Mouse (Mus musculus) hindbrain, postnatal 0 days (tissue): ENCODE data around the gene Ankfn1. TPM values are rescaled to one million over a fixed set of nuclear protein-coding genes. Genes with fewer than 3 reads are reported as not detected.

ENCODE experiments used
- ATAC-seq: fragments of 200-750 bp; cut with Nextera tagmentation; 2 replicates; pipeline ENCODE4 v1.8.0; 2017; ENCODE audit warnings: mild to moderate bottlenecking, moderate TSS enrichment, moderate library complexity
- DNase-seq: peaks from one replicate; pipeline ENCODE4 v3.0.0-alpha.2; 2015; ENCODE audit warnings: low spot score
- H3K27ac ChIP-seq: fragments of 300-500 bp; sonication (generic); 2 replicates; pipeline ENCODE4 v1.5.1; 2014; ENCODE audit warnings: mild to moderate bottlenecking
- H3K27me3 ChIP-seq: fragments of 300-500 bp; sonication (generic); 2 replicates; pipeline ENCODE4 v1.6.1; 2014; ENCODE audit warnings: low read length, mixed read lengths; ENCODE audit not compliant: insufficient read depth
- H3K36me3 ChIP-seq: fragments of 300-500 bp; sonication (generic); 2 replicates; pipeline ENCODE4 v1.6.1; 2014; ENCODE audit warnings: low read length, mixed read lengths; ENCODE audit not compliant: insufficient read depth
- H3K4me1 ChIP-seq: fragments of 300-500 bp; sonication (generic); 2 replicates; pipeline ENCODE4 v1.6.1; 2014; ENCODE audit warnings: antibody characterized with exemption, low read length, mixed read lengths; ENCODE audit not compliant: insufficient read depth
- H3K4me2 ChIP-seq: fragments of 300-500 bp; sonication (generic); 2 replicates; pipeline ENCODE4 v1.6.1; 2014; ENCODE audit warnings: low read depth, mild to moderate bottlenecking, low read length, moderate library complexity, mixed read lengths
- H3K4me3 ChIP-seq: fragments of 300-500 bp; sonication (generic); 2 replicates; pipeline ENCODE4 v1.5.1; 2014; ENCODE audit warnings: low read length
- H3K9ac ChIP-seq: fragments of 300-500 bp; sonication (generic); replicated peaks from 2 replicates; pipeline ENCODE4 v1.6.1; 2014; ENCODE audit warnings: mild to moderate bottlenecking, low read length, moderate library complexity, mixed read lengths
- H3K9me3 ChIP-seq: fragments of 300-500 bp; sonication (generic); 2 replicates; pipeline ENCODE4 v1.6.1; 2016; ENCODE audit warnings: low read length, mixed read lengths
- CTCF ChIP-seq: IDR thresholded peaks from 2 replicates; pipeline ENCODE4 v1.5.1; 2016; ENCODE audit warnings: antibody characterized with exemption, control low read depth, low read depth
- WGBS: fragments of 180-500 bp; shearing (Covaris S2); extraction: QIAGEN DNeasy Blood & Tissue Kit; methylation state at CpG from one replicate; pipeline ENCODE4 v1.1.7; 2014; 5-methylcytosine and 5-hydroxymethylcytosine counted together
- polyA plus RNA-seq: library from polyadenylated mRNA; unstranded; fragments of >200 nt; fragmentation: Nextera tagmentation; extraction: Ambion mirVana; gene quantifications from 2 replicates; pipeline ENCODE4 v1.2.1, GENCODE M21; 2015
- total RNA-seq: library from RNA; depleted of rRNA; stranded (reverse); fragments of >200 nt; gene quantifications from 2 replicates; pipeline ENCODE4 v1.2.3, GENCODE M21; 2014

Gene Ankfn1
- total and polyA plus RNA-seq, 2 experiments from 2014 or later: 3.0 to 17.6 TPM

- ATAC-seq: no peak
- DNase-seq: no peak
- Histone ChIP-seq H3K27ac (no peak overlapping the region), H3K4me2 (no peak overlapping the region), H3K9ac (no peak overlapping the region), H3K9me3 (no peaks in the 10 kb centered on the region), H3K27me3 (no peaks in the 10 kb centered on the region), H3K4me3 (no peak overlapping the region), H3K4me1 (no peaks in the 10 kb centered on the region), H3K36me3 (no peaks in the 10 kb centered on the region)
- no peak for TF ChIP-seq CTCF
- WGBS: 78% methylated on average over 6 of the region's 6 CpGs
Observed at GRCm38 (mm10) chr11:89579826-89580225, 197.6 kb downstream of the Ankfn1 start.

DNA sequence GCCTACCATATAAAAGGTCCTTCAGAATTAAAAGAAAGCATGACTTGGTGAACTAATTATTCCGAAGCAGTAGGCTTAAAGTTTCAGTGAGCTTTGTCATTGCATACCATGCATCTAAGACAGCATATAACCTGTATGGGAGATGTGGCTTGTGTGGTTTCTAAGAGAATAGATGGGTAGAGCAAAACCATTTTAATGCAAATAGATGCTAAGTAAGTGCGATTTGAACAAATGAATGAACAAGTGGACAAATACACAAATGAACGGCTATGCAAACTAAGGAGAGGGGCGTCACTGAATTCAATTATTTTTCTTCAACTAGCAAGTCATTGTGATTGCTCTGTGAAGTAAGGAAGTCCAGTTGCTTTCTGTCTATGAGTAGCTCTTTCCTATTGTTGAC lies 198.3 kb downstream of the Ankfn1 start:
- Histone ChIP-seq H3K27ac (no peak overlapping the region), H3K4me1 (no peaks in the 10 kb centered on the region), H3K36me3 (no peaks in the 10 kb centered on the region), H3K9me3 (no peaks in the 10 kb centered on the region), H3K4me3 (no peak overlapping the region), H3K9ac (no peak overlapping the region), H3K27me3 (no peaks in the 10 kb centered on the region), H3K4me2 (no peak overlapping the region)
- DNase-seq (no peak), ATAC-seq (no peak)
- TF ChIP-seq CTCF: no peak
- WGBS: 62% methylated on average over 4 of the region's 4 CpGs

GRCm38 (mm10) chr11:89574269-89574838 lies 203.1 kb downstream of the Ankfn1 start:
- no peak overlapping the region for H3K27ac ChIP-seq
- H3K9ac ChIP-seq: no peak overlapping the region
- DNase-seq: no peak
- H3K27me3 ChIP-seq: no peaks in the 10 kb centered on the region
- H3K9me3 ChIP-seq: no peaks in the 10 kb centered on the region
- TF ChIP-seq CTCF: no peak
- WGBS: 74% methylated on average over 11 of the region's 11 CpGs
- no peaks in the 10 kb centered on the region for H3K4me1 ChIP-seq
- H3K4me2 ChIP-seq: no peak overlapping the region
- H3K36me3 ChIP-seq: no peaks in the 10 kb centered on the region
- no peak for ATAC-seq
- H3K4me3 ChIP-seq: no peak overlapping the region

DNA sequence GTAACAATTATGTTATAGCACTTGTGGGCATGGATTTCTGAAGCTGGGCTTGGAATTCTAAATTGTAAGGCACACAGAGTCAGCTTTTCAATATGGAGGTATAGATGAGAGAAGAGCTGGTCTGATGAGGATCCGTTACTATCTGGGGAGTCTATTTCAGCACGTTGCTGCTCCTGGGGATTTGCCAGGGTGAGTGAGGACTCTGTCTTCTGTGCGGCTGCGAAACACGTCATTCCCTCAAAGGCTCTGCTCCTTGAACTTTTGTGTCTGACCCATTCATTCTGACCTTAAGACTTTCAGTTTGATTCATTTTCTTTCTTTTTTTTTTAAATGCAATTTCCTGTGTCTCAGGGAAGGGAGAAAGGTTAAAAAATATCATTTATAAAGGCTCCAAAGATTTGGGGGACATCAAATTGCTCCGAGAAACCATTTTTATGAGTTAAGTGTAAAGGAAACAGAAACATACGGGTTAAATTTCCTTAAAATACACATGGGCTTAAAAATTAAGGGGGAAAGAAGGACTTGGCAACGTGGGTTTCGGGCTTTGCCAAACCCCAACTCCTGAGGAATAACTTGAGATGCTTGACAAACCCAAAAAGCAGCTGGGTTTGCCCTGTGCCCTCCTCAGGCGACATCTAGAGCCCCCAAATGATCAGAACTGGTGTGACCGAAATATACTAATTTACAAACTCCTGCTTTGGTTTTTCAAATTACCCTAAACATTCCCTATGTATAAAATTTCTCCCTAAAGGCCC lies 207.9 kb downstream of the Ankfn1 start:
- no peak for TF ChIP-seq CTCF
- Histone ChIP-seq H3K9ac (no peak overlapping the region), H3K36me3 (no peaks in the 10 kb centered on the region), H3K4me3 (no peak overlapping the region), H3K9me3 (no peaks in the 10 kb centered on the region), H3K4me1 (no peaks in the 10 kb centered on the region), H3K4me2 (no peak overlapping the region), H3K27ac (no peak overlapping the region), H3K27me3 (no peaks in the 10 kb centered on the region)
- DNase-seq: no peak
- 75% methylated on average over 11 of the region's 11 CpGs for WGBS
- no peak for ATAC-seq

GRCm38 (mm10) chr11:89568246-89568645 lies 209.2 kb downstream of the Ankfn1 start:
- TF ChIP-seq CTCF: no peak
- Histone ChIP-seq H3K4me2 (no peak overlapping the region), H3K4me1 (no peaks in the 10 kb centered on the region), H3K27me3 (no peaks in the 10 kb centered on the region), H3K9ac (no peak overlapping the region), H3K27ac (no peak overlapping the region), H3K4me3 (no peak overlapping the region), H3K36me3 (no peaks in the 10 kb centered on the region), H3K9me3 (no peaks in the 10 kb centered on the region)
- 88% methylated on average over 4 of the region's 4 CpGs for WGBS
- DNase-seq (no peak), ATAC-seq (no peak)

DNA sequence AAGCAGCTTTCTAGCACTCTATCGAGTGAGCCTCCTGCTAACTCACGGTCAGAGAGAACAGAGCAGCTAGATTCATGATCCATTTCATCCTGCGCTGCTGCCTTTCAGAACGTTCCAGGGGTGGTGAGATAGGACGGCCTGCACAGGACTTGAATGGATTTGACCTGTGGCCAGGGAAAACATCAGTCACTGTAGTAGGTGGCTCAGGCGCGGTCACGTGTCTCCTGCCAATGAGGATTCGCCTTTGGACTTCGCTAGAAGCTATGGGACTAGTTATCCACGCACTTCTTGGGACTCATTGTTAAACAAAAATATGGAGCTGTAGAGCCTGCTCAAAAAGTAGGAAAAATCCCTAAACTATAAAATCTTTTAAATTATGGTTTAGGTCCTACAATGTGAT lies 226.0 kb downstream of the Ankfn1 start:
- WGBS: 83% methylated on average over 11 of the region's 11 CpGs

DNA sequence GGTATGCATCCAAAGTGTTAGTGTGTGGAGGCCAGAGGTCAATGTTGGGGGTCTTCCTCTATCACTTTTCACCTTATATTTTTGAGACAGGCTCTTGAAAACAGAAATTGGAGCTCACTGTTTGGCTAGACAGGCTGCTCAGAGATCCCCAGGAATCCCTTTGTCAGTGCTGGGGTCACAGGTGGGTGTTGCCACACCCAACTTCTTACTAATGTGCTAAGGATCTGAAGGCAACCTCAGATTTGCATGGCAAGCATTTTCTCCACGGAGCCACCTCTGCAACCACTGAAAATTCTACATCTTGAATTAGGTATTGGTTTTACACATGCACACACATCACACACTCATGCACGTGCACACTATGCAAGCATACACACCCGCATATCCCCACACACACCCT lies 226.5 kb downstream of the Ankfn1 start:
- no peak for DNase-seq

More for the DNA sequence above, 226.0 kb downstream of the Ankfn1 start:
- no peak for ATAC-seq
- no peak overlapping the region for H3K4me3 ChIP-seq
- TF ChIP-seq CTCF: no peak
- H3K36me3 ChIP-seq: no peaks in the 10 kb centered on the region
- no peaks in the 10 kb centered on the region for H3K27me3 ChIP-seq
- H3K4me1 ChIP-seq: no peaks in the 10 kb centered on the region
- H3K9ac ChIP-seq: no peak overlapping the region
- no peak overlapping the region for H3K4me2 ChIP-seq
- H3K27ac ChIP-seq: no peak overlapping the region
- no peak for DNase-seq
- H3K9me3 ChIP-seq: no peaks in the 10 kb centered on the region

More for the DNA sequence above, 226.5 kb downstream of the Ankfn1 start:
- ATAC-seq: no peak
- H3K27ac ChIP-seq: no peak overlapping the region
- 89% methylated on average over 3 of the region's 3 CpGs for whole genome bisulfite sequencing
- no peaks in the 10 kb centered on the region for H3K9me3 ChIP-seq
- H3K4me3 ChIP-seq: no peak overlapping the region
- no peak overlapping the region for H3K4me2 ChIP-seq
- no peaks in the 10 kb centered on the region for H3K4me1 ChIP-seq
- H3K27me3 ChIP-seq: no peaks in the 10 kb centered on the region
- H3K36me3 ChIP-seq: no peaks in the 10 kb centered on the region
- no peak for TF ChIP-seq CTCF
- no peak overlapping the region for H3K9ac ChIP-seq
